Mouse (Mus musculus) MEL (cell line): ENCODE measurements around the gene Atp11b. TPM values are rescaled to one million over a fixed set of nuclear protein-coding genes. Genes with fewer than 3 reads are reported as not detected.

Experiments used
- DNase-seq: peaks from one replicate; pipeline ENCODE4 v3.0.0; 2011; ENCODE audit warnings: low read depth, low spot score
- H3K27ac ChIP-seq: 2 replicates; pipeline ENCODE4 v1.5.1; 2012; ENCODE audit warnings: low read depth, mild to moderate bottlenecking, control low read depth, low read length, moderate library complexity; ENCODE audit not compliant: control insufficient read depth
- H3K27me3 ChIP-seq, 2 experiments: fragments of 150-350 bp in 1 of 2; sonication (generic) in 1 of 2; 2 replicates each; pipeline ENCODE4 v1.6.1; 2012; ENCODE audit warnings: low read length in 2 of 2, mild to moderate bottlenecking in 2 of 2, improper control_type of control experiment in 1 of 2, moderate library complexity in 1 of 2; ENCODE audit not compliant: insufficient read depth in 2 of 2, control insufficient read depth in 1 of 2
- H3K36me3 ChIP-seq, 2 experiments: 2 replicates each; pipeline ENCODE4 v1.6.1; 2012 to 2014; ENCODE audit warnings: low read length in 2 of 2, improper control_type of control experiment in 1 of 2, inconsistent platforms in 1 of 2, mild to moderate bottlenecking in 1 of 2; ENCODE audit not compliant: insufficient read depth in 2 of 2, control insufficient read depth in 1 of 2
- H3K4me1 ChIP-seq, 2 experiments: fragments of 150-350 bp in 1 of 2; sonication (generic) in 1 of 2; 2 replicates each; pipeline ENCODE4 v1.6.1; 2012; ENCODE audit warnings: low read length in 2 of 2, improper control_type of control experiment in 1 of 2, mild to moderate bottlenecking in 1 of 2; ENCODE audit not compliant: insufficient read depth in 2 of 2, control insufficient read depth in 1 of 2
- H3K4me3 ChIP-seq, 2 experiments: fragments of 150-350 bp in 1 of 2; sonication (generic) in 1 of 2; 2 replicates each; pipeline ENCODE4 v1.5.1; 2012; ENCODE audit warnings: low read depth in 2 of 2, low read length in 2 of 2, mild to moderate bottlenecking in 2 of 2, moderate library complexity in 2 of 2, control low read depth in 1 of 2, improper control_type of control experiment in 1 of 2; ENCODE audit not compliant: control insufficient read depth in 1 of 2, insufficient read depth in 1 of 2
- H3K79me2 ChIP-seq: 2 replicates; pipeline ENCODE4 v1.6.1; 2012; ENCODE audit warnings: mild to moderate bottlenecking, low read length, moderate library complexity; ENCODE audit not compliant: control insufficient read depth, poor library complexity, insufficient read depth
- H3K9ac ChIP-seq: 2 replicates; pipeline ENCODE4 v1.6.1; 2012; ENCODE audit warnings: low read depth, mild to moderate bottlenecking, control low read depth, low read length, moderate library complexity; ENCODE audit not compliant: control insufficient read depth, poor library complexity, severe bottlenecking
- H3K9me3 ChIP-seq: fragments of 150-350 bp; sonication (generic); replicated peaks from 2 replicates; pipeline ENCODE4 v1.6.1; 2012; ENCODE audit warnings: mild to moderate bottlenecking, low read length, improper control_type of control experiment, moderate library complexity; ENCODE audit not compliant: insufficient read depth
- BHLHE40 ChIP-seq: IDR thresholded peaks from 2 replicates; pipeline ENCODE4 v1.6.1; 2012; ENCODE audit warnings: low read depth, mild to moderate bottlenecking, inconsistent platforms, low read length, improper control_type of control experiment, borderline replicate concordance
- CHD2 ChIP-seq: IDR thresholded peaks from 2 replicates; pipeline ENCODE4 v1.6.1; 2011; ENCODE audit warnings: low read length, improper control_type of control experiment
- CTCF ChIP-seq, 3 experiments: IDR thresholded peaks in 2 of 3; conservative IDR thresholded peaks in 1 of 3; 2 replicates each; pipeline ENCODE4 v1.5.1; 2011 to 2012; ENCODE audit warnings: low read length in 3 of 3, low read depth in 2 of 3, mild to moderate bottlenecking in 2 of 3, improper control_type of control experiment in 1 of 3, inconsistent platforms in 1 of 3, mixed read lengths in 1 of 3, moderate library complexity in 1 of 3; ENCODE audit not compliant: control insufficient read depth in 1 of 3, insufficient read depth in 1 of 3, poor library complexity in 1 of 3, severe bottlenecking in 1 of 3
- E2F4 ChIP-seq: IDR thresholded peaks from 2 replicates; pipeline ENCODE4 v1.6.1; 2011; ENCODE audit warnings: low read depth, low read length, improper control_type of control experiment, borderline replicate concordance
- ELF1 ChIP-seq: IDR thresholded peaks from 2 replicates; pipeline ENCODE4 v1.6.1; 2014; ENCODE audit warnings: low read depth, mild to moderate bottlenecking, inconsistent platforms, low read length, improper control_type of control experiment, moderate library complexity
- EP300 ChIP-seq, 2 experiments: IDR thresholded peaks; 2 replicates each; pipeline ENCODE4 v1.6.1; 2011; ENCODE audit warnings: improper control_type of control experiment in 2 of 2, low read length in 2 of 2, low read depth in 1 of 2, mild to moderate bottlenecking in 1 of 2
- ETS1 ChIP-seq: IDR thresholded peaks from 2 replicates; pipeline ENCODE4 v1.6.1; 2012; ENCODE audit warnings: low read depth, mild to moderate bottlenecking, inconsistent platforms, low read length, improper control_type of control experiment, moderate library complexity
- KAT2A ChIP-seq: conservative IDR thresholded peaks from 2 replicates; pipeline ENCODE4 v1.6.1; 2012; ENCODE audit warnings: low read depth, low read length, improper control_type of control experiment, inconsistent platforms
- MAFK ChIP-seq: IDR thresholded peaks from 2 replicates; pipeline ENCODE4 v1.6.1; 2011; ENCODE audit warnings: low read depth, mild to moderate bottlenecking, low read length, improper control_type of control experiment, borderline replicate concordance
- MAZ ChIP-seq: IDR thresholded peaks from 2 replicates; pipeline ENCODE4 v1.6.1; 2012; ENCODE audit warnings: low read depth, mild to moderate bottlenecking, inconsistent platforms, low read length, improper control_type of control experiment
- MEF2A ChIP-seq: IDR thresholded peaks from 2 replicates; pipeline ENCODE4 v1.6.1; 2014; ENCODE audit warnings: low read depth, mild to moderate bottlenecking, inconsistent platforms, low read length, improper control_type of control experiment; ENCODE audit not compliant: poor library complexity, insufficient replicate concordance, severe bottlenecking; ENCODE audit errors: extremely low read depth
- MXI1 ChIP-seq: IDR thresholded peaks from 2 replicates; pipeline ENCODE4 v1.6.1; 2011; ENCODE audit warnings: mild to moderate bottlenecking, low read depth, low read length, improper control_type of control experiment
- MYB ChIP-seq: IDR thresholded peaks from 2 replicates; pipeline ENCODE4 v1.6.1; 2011; ENCODE audit warnings: mild to moderate bottlenecking, low read depth, low read length, improper control_type of control experiment
- MYC ChIP-seq: IDR thresholded peaks from 2 replicates; pipeline ENCODE4 v1.6.1; 2011; ENCODE audit warnings: low read depth, mild to moderate bottlenecking, low read length, improper control_type of control experiment, moderate library complexity
- NELFE ChIP-seq: IDR thresholded peaks from 2 replicates; pipeline ENCODE4 v1.6.1; 2011; ENCODE audit warnings: low read depth, low read length, improper control_type of control experiment
- NRF1 ChIP-seq: IDR thresholded peaks from 2 replicates; pipeline ENCODE4 v1.6.1; 2014; ENCODE audit warnings: low read depth, mild to moderate bottlenecking, inconsistent platforms, low read length, improper control_type of control experiment, moderate library complexity; ENCODE audit not compliant: poor library complexity, insufficient read depth, severe bottlenecking
- RAD21 ChIP-seq: IDR thresholded peaks from 2 replicates; pipeline ENCODE4 v1.6.1; 2011; ENCODE audit warnings: mild to moderate bottlenecking, low read depth, low read length, improper control_type of control experiment
- RCOR1 ChIP-seq: IDR thresholded peaks from 2 replicates; pipeline ENCODE4 v1.6.1; 2012; ENCODE audit warnings: low read depth, mild to moderate bottlenecking, inconsistent platforms, low read length, improper control_type of control experiment
- TAL1 ChIP-seq: IDR thresholded peaks from 2 replicates; pipeline ENCODE4 v1.6.1; 2012; ENCODE audit warnings: mild to moderate bottlenecking, inconsistent platforms, low read length, moderate library complexity, mixed read lengths
- TBP ChIP-seq: IDR thresholded peaks from 2 replicates; pipeline ENCODE4 v1.8.0; 2011; ENCODE audit warnings: low read depth, low read length, improper control_type of control experiment
- UBTF ChIP-seq: IDR thresholded peaks from 2 replicates; pipeline ENCODE4 v1.6.1; 2012; ENCODE audit warnings: low read depth, mild to moderate bottlenecking, inconsistent platforms, low read length, improper control_type of control experiment, moderate library complexity, borderline replicate concordance; ENCODE audit not compliant: insufficient read depth
- USF2 ChIP-seq, 2 experiments: IDR thresholded peaks; 2 replicates each; pipeline ENCODE4 v1.6.1; 2011 to 2012; ENCODE audit warnings: improper control_type of control experiment in 2 of 2, low read length in 2 of 2, borderline replicate concordance in 1 of 2, inconsistent platforms in 1 of 2, low read depth in 1 of 2, mild to moderate bottlenecking in 1 of 2; ENCODE audit not compliant: insufficient read depth in 1 of 2
- ZC3H11A ChIP-seq: IDR thresholded peaks from 2 replicates; pipeline ENCODE4 v1.6.1; 2012; ENCODE audit warnings: low read depth, mild to moderate bottlenecking, inconsistent platforms, low read length, improper control_type of control experiment
- ZMIZ1 ChIP-seq: IDR thresholded peaks from 2 replicates; pipeline ENCODE4 v1.6.1; 2012; ENCODE audit warnings: low read depth, mild to moderate bottlenecking, inconsistent platforms, low read length, improper control_type of control experiment, moderate library complexity
- ZNF384 ChIP-seq: IDR thresholded peaks from 2 replicates; pipeline ENCODE4 v1.6.1; 2012; ENCODE audit warnings: low read depth, mild to moderate bottlenecking, inconsistent platforms, low read length, improper control_type of control experiment
- polyA plus RNA-seq, 2 experiments: library from polyadenylated mRNA; stranded (reverse) in 1 of 2; unstranded in 1 of 2; fragments of >175 nt in 1 of 2; fragments of >200 nt in 1 of 2; gene quantifications; 2 replicates each; pipeline versions ENCODE4 v1.2.1 to v1.2.4; 2012; ENCODE audit warnings: low replicate concordance in 2 of 2, low read depth in 1 of 2; ENCODE audit not compliant: insufficient read length in 2 of 2, insufficient read depth in 1 of 2, missing spikeins in 1 of 2
- total RNA-seq: library from RNA; depleted of rRNA; stranded (reverse); fragments of 300-350 nt; gene quantifications from 2 replicates; pipeline ENCODE4 v1.2.3, GENCODE M21; 2012

Atp11b gene
- total and polyA plus RNA-seq, 3 experiments, result 25.9 to 57.9 (median 52.3) TPM

- H3K36me3 ChIP-seq, result no peaks in the 10 kb centered on the region; a peak in 1 of 4 replicates
- no peak overlapping the region for H3K27ac ChIP-seq
- no peak for TF ChIP-seq MEF2A
- TF ChIP-seq UBTF, result no peak
- TF ChIP-seq MAFK, result no peak
- no peak for TF ChIP-seq ELF1
- TF ChIP-seq ETS1, result no peak
- no peak for TF ChIP-seq MYB
- TF ChIP-seq BHLHE40, result no peak
- TF ChIP-seq ZC3H11A, result no peak
- no peak for TF ChIP-seq NRF1
- no peak for TF ChIP-seq ZMIZ1
- no peak for TF ChIP-seq EP300 (IDR thresholded peaks at IDR 0.05; ENCODE audit: low read depth in 1 of 2, low read length in 2 of 2)
- no peak for TF ChIP-seq MXI1
- H3K9ac ChIP-seq, result no peak overlapping the region
- H3K27me3 ChIP-seq, result no peaks in the 10 kb centered on the region
- no peaks in the 10 kb centered on the region for H3K4me1 ChIP-seq
- no peaks in the 10 kb centered on the region for H3K79me2 ChIP-seq
- no peaks in the 10 kb centered on the region for H3K9me3 ChIP-seq
- no peak overlapping the region for H3K4me3 ChIP-seq
- no peak for DNase-seq
Observed at GRCm38 (mm10) chr3:35889531-35889930, 135.6 kb downstream of the Atp11b start.

GRCm38 (mm10) chr3:35891123-35891522 is 137.2 kb downstream of the Atp11b start:
- Histone ChIP-seq H3K36me3 (peaks cover 0 to 2% of the 10 kb centered on the region in 2 experiments; a peak in 1 of 4 replicates), H3K4me1 (no peaks in the 10 kb centered on the region)
- no peak for TF ChIP-seq EP300 (IDR thresholded peaks at IDR 0.05; ENCODE audit: low read depth in 1 of 2, low read length in 2 of 2)
- TF ChIP-seq KAT2A, result no peak
- no peak for TF ChIP-seq USF2 (IDR thresholded peaks at IDR 0.05; ENCODE audit: borderline replicate concordance in 1 of 2, insufficient read depth in 1 of 2, low read depth in 1 of 2, low read length in 2 of 2)
- no peak for TF ChIP-seq MEF2A
- no peak for TF ChIP-seq CHD2
- no peak for TF ChIP-seq RAD21
- no peak for TF ChIP-seq MAFK
- TF ChIP-seq NELFE, result no peak
- TF ChIP-seq TAL1, result no peak
- TF ChIP-seq MAZ, result no peak
- TF ChIP-seq MYC, result no peak
- no peak for TF ChIP-seq RCOR1
- no peak for TF ChIP-seq ZNF384
- no peak for TF ChIP-seq ZC3H11A
- TF ChIP-seq TBP, result no peak
- TF ChIP-seq CTCF (IDR thresholded peaks at IDR 0.05 in 2 of 3, conservative IDR thresholded peaks at IDR 0.05 in 1 of 3; ENCODE audit: control insufficient read depth in 1 of 3, insufficient read depth in 1 of 3, low read depth in 2 of 3, low read length in 3 of 3, poor library complexity in 1 of 3, severe bottlenecking in 1 of 3), result no peak
- no peak for TF ChIP-seq NRF1
- TF ChIP-seq E2F4, result no peak
- TF ChIP-seq, all 39 proteins: peak for 0
- DNase-seq, result no peak
- Histone ChIP-seq H3K4me3 (no peak overlapping the region), H3K79me2 (no peaks in the 10 kb centered on the region), H3K9me3 (no peaks in the 10 kb centered on the region), H3K9ac (no peak overlapping the region), H3K27ac (no peak overlapping the region), H3K27me3 (no peaks in the 10 kb centered on the region)
